Mouse (Mus musculus) heart, embryonic 14.5 days (tissue): Measurements from ENCODE around the gene Anapc16. TPM values are rescaled to one million over a fixed set of nuclear protein-coding genes. Genes with fewer than 3 reads are reported as not detected.

Experiments used
- ATAC-seq: fragments of 200-750 bp; cut with Nextera tagmentation; 2 replicates; pipeline ENCODE4 v1.8.0; 2017; ENCODE audit warnings: low read depth, moderate TSS enrichment; ENCODE audit not compliant: insufficient number of reproducible peaks, insufficient read depth, low FRiP score
- H3K27ac ChIP-seq, 2 experiments: fragments of 200-500 bp in 1 of 2; fragments of 300-500 bp in 1 of 2; sonication (generic) in 1 of 2; replicated peaks in 1 of 2; 2 replicates each; pipeline ENCODE4 v1.5.1; 2012 to 2014; ENCODE audit warnings: low read depth in 2 of 2, low read length in 2 of 2, control low read depth in 1 of 2, mild to moderate bottlenecking in 1 of 2, mixed read lengths in 1 of 2; ENCODE audit not compliant: control insufficient read depth in 1 of 2, insufficient read depth in 1 of 2
- H3K27me3 ChIP-seq: fragments of 300-500 bp; sonication (generic); 2 replicates; pipeline ENCODE4 v1.6.1; 2014; ENCODE audit warnings: mild to moderate bottlenecking, low read length, control low read depth; ENCODE audit not compliant: control insufficient read depth, insufficient read depth
- H3K36me3 ChIP-seq: fragments of 300-500 bp; sonication (generic); 2 replicates; pipeline ENCODE4 v1.6.1; 2014; ENCODE audit warnings: mild to moderate bottlenecking, control low read depth, low read length, mixed read lengths; ENCODE audit not compliant: control insufficient read depth, insufficient read depth
- H3K4me1 ChIP-seq, 2 experiments: fragments of 200-500 bp in 1 of 2; fragments of 300-500 bp in 1 of 2; sonication (generic) in 1 of 2; 2 replicates each; pipeline ENCODE4 v1.6.1; 2012 to 2014; ENCODE audit warnings: low read length in 2 of 2, control low read depth in 1 of 2, mixed read lengths in 1 of 2; ENCODE audit not compliant: control insufficient read depth in 2 of 2, insufficient read depth in 2 of 2
- H3K4me2 ChIP-seq: fragments of 300-500 bp; sonication (generic); 2 replicates; pipeline ENCODE4 v1.6.1; 2014; ENCODE audit warnings: mild to moderate bottlenecking, low read length
- H3K4me3 ChIP-seq, 2 experiments: fragments of 200-500 bp in 1 of 2; fragments of 300-500 bp in 1 of 2; sonication (generic) in 1 of 2; 2 replicates each; pipeline ENCODE4 v1.5.1; 2012 to 2014; ENCODE audit warnings: low read length in 2 of 2, mild to moderate bottlenecking in 2 of 2, control low read depth in 1 of 2, low read depth in 1 of 2, moderate library complexity in 1 of 2; ENCODE audit not compliant: control insufficient read depth in 1 of 2, insufficient read depth in 1 of 2
- H3K9ac ChIP-seq: fragments of 300-500 bp; sonication (generic); 2 replicates; pipeline ENCODE4 v1.6.1; 2014; ENCODE audit warnings: mild to moderate bottlenecking, low read length
- H3K9me3 ChIP-seq: fragments of 300-500 bp; sonication (generic); 2 replicates; pipeline ENCODE4 v1.6.1; 2016; ENCODE audit warnings: low read length, control low read depth; ENCODE audit not compliant: control insufficient read depth
- WGBS: fragments of 180-500 bp; shearing (Covaris S2); extraction: QIAGEN DNeasy Blood & Tissue Kit; methylation state at CpG from one replicate; pipeline ENCODE4 v1.1.7; 2014; 5-methylcytosine and 5-hydroxymethylcytosine counted together
- polyA plus RNA-seq: library from polyadenylated mRNA; unstranded; fragments of >200 nt; fragmentation: Nextera tagmentation; extraction: Ambion mirVana; gene quantifications from 2 replicates; pipeline ENCODE4 v1.2.1, GENCODE M21; 2014

Gene Anapc16
- polyA plus RNA-seq, 1 experiment from 2014 or later, result 103 TPM

DNA sequence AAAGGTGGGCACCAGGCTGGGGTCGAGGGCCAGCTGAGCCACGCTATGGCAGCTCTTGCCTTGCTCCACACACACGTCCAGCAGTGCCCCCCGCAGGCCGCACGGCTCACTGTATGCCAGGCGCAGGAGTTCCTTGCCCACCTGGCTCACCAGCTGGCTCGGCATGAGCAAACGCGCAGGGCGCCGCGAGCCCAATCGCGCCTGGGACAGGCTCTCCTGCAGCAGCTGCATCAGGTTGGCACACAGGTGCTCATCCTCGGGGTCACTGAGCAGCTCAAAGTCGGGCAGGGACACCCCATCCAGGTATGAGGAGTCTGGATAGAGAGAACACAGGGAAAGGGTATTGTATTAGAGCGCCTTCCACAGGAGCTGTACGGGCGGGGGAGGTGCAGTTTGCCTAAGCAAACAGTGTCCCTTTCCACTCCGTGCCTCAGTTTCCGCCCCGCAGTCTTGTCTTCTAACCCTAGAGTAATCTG lies 52.2 kb downstream of the Anapc16 start:
- Histone ChIP-seq H3K9me3 (no peaks in the 10 kb centered on the region), H3K27ac (peak overlapping the region in 1 of 2 experiments; percentile 75; a peak in 2 of 4 replicates), H3K4me2 (peak overlapping the region; percentile 68), H3K4me1 (peaks cover 18 to 35% of the 10 kb centered on the region in 2 experiments), H3K36me3 (peaks cover 14% of the 10 kb centered on the region; the same call in 1 of the 2 replicates), H3K4me3 (peak overlapping the region; percentile 65 to 73), H3K9ac (peak overlapping the region; percentile 89), H3K27me3 (no peaks in the 10 kb centered on the region)
- peak; percentile 47 for ATAC-seq
- WGBS, result 2% methylated on average over 23 of the region's 23 CpGs

- peak overlapping the region; percentile 65 to 73 for H3K4me3 ChIP-seq
- H3K9ac ChIP-seq, result peak overlapping the region; percentile 89
- H3K4me1 ChIP-seq, result peaks cover 18 to 35% of the 10 kb centered on the region in 2 experiments
- no peaks in the 10 kb centered on the region for H3K9me3 ChIP-seq
- WGBS, result 40% methylated on average over 15 of the region's 15 CpGs
- peaks cover 14% of the 10 kb centered on the region; the same call in 1 of the 2 replicates for H3K36me3 ChIP-seq
- peak overlapping the region in 1 of 2 experiments; percentile 75; a peak in 2 of 4 replicates for H3K27ac ChIP-seq
- H3K4me2 ChIP-seq, result peak overlapping the region; percentile 68
- no peaks in the 10 kb centered on the region for H3K27me3 ChIP-seq
- no peak for ATAC-seq
These were observed 52.9 kb downstream of the Anapc16 start for GRCm38 (mm10) chr10:59949783-59950605.

DNA sequence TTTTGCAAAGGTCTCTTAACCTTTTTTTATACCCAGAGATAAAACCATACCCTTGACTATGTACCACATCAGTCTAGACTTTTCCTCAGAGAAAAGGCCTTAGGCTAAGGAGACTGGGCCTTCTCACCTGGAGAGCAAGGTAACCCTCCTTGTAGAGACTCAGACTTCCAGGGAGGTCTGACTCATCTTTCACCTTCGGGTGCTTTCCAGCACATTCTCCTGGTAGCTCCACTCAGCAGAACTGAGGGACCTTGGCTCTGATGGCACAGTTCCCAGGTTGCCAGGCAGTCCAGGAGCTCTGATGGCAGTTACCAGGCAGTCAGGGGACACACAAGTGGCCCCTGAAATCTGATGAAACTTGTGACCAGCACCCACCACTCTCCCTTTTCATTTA lies 53.7 kb downstream of the Anapc16 start:
- H3K9ac ChIP-seq, result peak overlapping the region; percentile 89
- H3K4me3 ChIP-seq, result peak overlapping the region in 1 of 2 experiments; percentile 73; a peak in 2 of 4 replicates
- peak overlapping the region; percentile 68 for H3K4me2 ChIP-seq
- peaks cover 14% of the 10 kb centered on the region; the same call in 1 of the 2 replicates for H3K36me3 ChIP-seq
- 43% methylated on average over 1 of the region's 1 CpGs for WGBS
- peak overlapping the region; percentile 34 to 61; a peak in 3 of 4 replicates for H3K27ac ChIP-seq
- no peaks in the 10 kb centered on the region for H3K27me3 ChIP-seq
- no peaks in the 10 kb centered on the region for H3K9me3 ChIP-seq
- ATAC-seq, result no peak
- H3K4me1 ChIP-seq, result peaks cover 18 to 35% of the 10 kb centered on the region in 2 experiments

GRCm38 (mm10) chr10:59948363-59949254 lies 54.3 kb downstream of the Anapc16 start:
- Histone ChIP-seq H3K27me3 (no peaks in the 10 kb centered on the region), H3K4me1 (peaks cover 18 to 37% of the 10 kb centered on the region in 2 experiments), H3K4me3 (0 out of 4 replicates have a peak overlapping the region, but pooled peaks of 1 of the 2 experiments have one; percentile 73), H3K9me3 (no peaks in the 10 kb centered on the region), H3K36me3 (peaks cover 14% of the 10 kb centered on the region; the same call in 1 of the 2 replicates), H3K4me2 (peak overlapping the region; percentile 68), H3K9ac (peak overlapping the region; percentile 89; the same call in 1 of the 2 replicates), H3K27ac (peak overlapping the region in 1 of 2 experiments; percentile 61; a peak in 3 of 4 replicates)
- 41% methylated on average over 6 of the region's 6 CpGs for WGBS
- no peak for ATAC-seq

DNA sequence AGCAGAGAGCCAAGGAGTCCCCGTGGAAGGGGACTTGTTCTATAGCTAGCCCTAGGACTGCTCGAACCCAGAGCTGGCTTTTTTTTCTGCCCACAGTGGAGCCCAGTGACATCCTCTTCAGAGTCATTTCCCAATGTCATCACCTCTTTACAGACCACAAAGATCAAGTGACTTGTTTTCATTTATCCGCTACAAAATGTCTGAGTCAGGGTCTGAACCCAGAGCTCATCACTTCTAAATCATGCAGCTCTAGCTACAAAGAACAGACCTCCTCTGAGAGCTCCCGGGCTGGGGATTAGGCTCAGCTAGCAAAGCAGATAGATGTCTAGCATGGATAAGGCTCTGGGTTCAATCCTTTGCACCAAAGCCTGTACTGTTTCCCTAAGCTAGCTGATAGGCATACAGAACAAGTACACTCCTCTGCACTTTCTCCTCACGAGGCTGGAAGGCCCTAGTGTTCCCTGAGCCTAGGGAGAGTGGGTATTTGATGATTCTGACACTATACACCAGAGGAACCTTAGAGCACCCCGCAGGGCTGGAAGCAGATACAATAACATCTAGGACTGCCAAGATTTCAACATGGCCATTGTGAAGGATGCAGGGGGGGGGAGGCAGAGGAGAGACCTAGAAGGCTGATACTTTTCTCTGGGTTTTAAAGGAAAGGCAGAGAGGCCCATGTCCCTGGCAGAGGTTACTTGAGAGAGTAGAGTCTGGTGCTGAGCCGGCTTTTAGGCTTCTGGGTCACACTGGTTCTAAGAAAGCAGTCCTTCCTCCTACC lies 55.5 kb downstream of the Anapc16 start:
- ATAC-seq, result no peak
- no peaks in the 10 kb centered on the region for H3K27me3 ChIP-seq
- no peak overlapping the region for H3K4me3 ChIP-seq
- H3K27ac ChIP-seq, result 0 out of 4 replicates have a peak overlapping the region, but pooled peaks of 1 of the 2 experiments have one; percentile 28
- WGBS, result 49% methylated on average over 7 of the region's 7 CpGs
- H3K9me3 ChIP-seq, result no peaks in the 10 kb centered on the region
- H3K36me3 ChIP-seq, result peaks cover 14% of the 10 kb centered on the region; the same call in 1 of the 2 replicates
- H3K4me2 ChIP-seq, result no peak overlapping the region
- H3K4me1 ChIP-seq, result peaks cover 25 to 44% of the 10 kb centered on the region in 2 experiments
- no peak overlapping the region for H3K9ac ChIP-seq

DNA sequence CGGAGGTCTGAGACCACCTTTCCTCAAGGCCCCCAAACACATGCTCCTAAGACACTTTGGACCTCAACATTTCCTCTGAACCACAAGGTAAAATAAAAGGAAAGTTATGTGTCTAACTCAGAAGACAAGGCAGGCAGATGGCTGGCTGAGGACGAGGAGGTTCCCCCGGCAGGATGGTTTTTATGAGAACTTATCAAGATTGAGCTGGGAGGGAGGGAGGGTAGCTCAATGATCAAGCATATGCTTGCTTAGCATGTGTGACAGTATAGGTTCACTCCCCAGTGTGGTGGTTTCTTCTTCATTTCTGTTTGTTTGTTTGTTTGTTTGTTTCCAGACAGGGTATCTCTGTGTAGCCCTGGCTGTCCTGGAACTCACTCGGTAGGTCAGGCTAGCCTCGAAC lies 56.6 kb downstream of the Anapc16 start:
- Histone ChIP-seq H3K36me3 (peaks cover 14% of the 10 kb centered on the region; the same call in 1 of the 2 replicates), H3K4me2 (no peak overlapping the region), H3K27ac (no peak overlapping the region), H3K27me3 (no peaks in the 10 kb centered on the region), H3K4me3 (no peak overlapping the region), H3K9ac (no peak overlapping the region), H3K9me3 (no peaks in the 10 kb centered on the region), H3K4me1 (peaks cover 23 to 47% of the 10 kb centered on the region in 2 experiments)
- WGBS, result 87% methylated on average over 5 of the region's 5 CpGs
- no peak for ATAC-seq
